14 mouse cellular contexts compared by ENCODE assay signal in the genomic region with DNA sequence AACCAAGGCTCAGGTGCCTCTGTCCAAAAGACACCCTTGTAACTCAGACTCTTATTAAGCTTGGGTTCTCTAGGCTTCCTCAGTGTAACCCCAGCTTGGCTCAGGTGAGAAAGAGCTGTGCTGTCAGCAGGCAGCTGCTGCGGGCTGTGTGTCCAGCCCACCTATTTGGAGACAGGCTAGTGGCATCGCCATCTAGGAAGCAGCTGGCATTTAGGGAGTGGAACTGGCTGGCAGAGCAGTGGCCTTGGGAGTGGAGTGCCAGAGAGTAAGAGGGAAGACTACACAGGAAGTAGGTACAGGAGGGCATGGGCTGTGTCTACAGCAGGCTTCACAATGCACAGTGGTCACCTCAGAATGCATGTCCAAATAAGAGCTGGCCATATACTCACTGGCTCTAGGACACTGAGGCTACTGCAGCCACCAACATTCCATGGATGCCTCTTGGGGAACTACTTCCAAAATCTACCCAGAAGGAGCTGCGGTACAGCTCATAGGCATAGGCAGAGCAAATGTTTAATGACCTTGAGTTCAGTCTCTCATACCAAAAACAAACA. TPM values are rescaled to one million over a fixed set of nuclear protein-coding genes. Genes with fewer than 3 reads are reported as not detected.
DNase-seq lines count a peak whose midpoint lies in the region; ATAC-seq and TF ChIP-seq lines count a peak whose summit lies in the region.
"Had no signal": no experiment of that assay in that cellular context is flagged by ENCODE, and none has a peak within 500 bp of the region (broad histone marks: within the 10 kb centered on the region; RNA-seq: fewer than 3 reads in every experiment).

No protein-coding gene starts in this region.

- peaks cover 66% of the 10 kb centered on the region for H3K4me1 ChIP-seq in heart, adult 2 months (ENCODE audit: control insufficient read depth, insufficient read depth, low read length)
- H3K4me1 ChIP-seq in brown adipose tissue, adult 24 weeks (ENCODE audit: control insufficient read depth, insufficient read depth, insufficient read length, low read length) = peaks cover 61% of the 10 kb centered on the region
- H3K4me1 ChIP-seq in intestine, embryonic 16.5 days (ENCODE audit: control insufficient read depth, insufficient read depth, low read length) = peaks cover 58% of the 10 kb centered on the region
- H3K4me1 ChIP-seq in forebrain, embryonic 14.5 days (ENCODE audit: control insufficient read depth, insufficient read depth, low read length) = peaks cover 14% of the 10 kb centered on the region

- intact Hi-C loops in heart, adult 2 months (cut with DNase I) = no loop called here
- intact Hi-C loops in heart, postnatal 10 days (cut with DNase I) = no loop called here

- no peak overlapping the region for H3K4me3 ChIP-seq in heart, adult 2 months
- H3K4me3 ChIP-seq in layer of hippocampus, adult 2 months = no peak overlapping the region
- H3K4me3 ChIP-seq in brown adipose tissue, adult 24 weeks (ENCODE audit: insufficient read depth, low read depth, low read length) = no peak overlapping the region
- H3K4me3 ChIP-seq in intestine, embryonic 16.5 days (ENCODE audit: low read length) = no peak overlapping the region
- no peak overlapping the region for H3K4me3 ChIP-seq in forebrain, embryonic 14.5 days (ENCODE audit: low read depth, low read length)
- H3K4me3 ChIP-seq: embryonic facial prominence, embryonic 13.5 days; forebrain, embryonic 15.5 days; limb, embryonic 13.5 days had no signal

- H3K9me3 ChIP-seq in intestine, embryonic 16.5 days (ENCODE audit: control insufficient read depth, low read length) = no peaks in the 10 kb centered on the region
- H3K9me3 ChIP-seq in forebrain, embryonic 14.5 days (replicated peaks; ENCODE audit: control insufficient read depth, low read length) = no peaks in the 10 kb centered on the region
- H3K9me3 ChIP-seq: embryonic facial prominence, embryonic 13.5 days; forebrain, embryonic 15.5 days; limb, embryonic 13.5 days had no signal

- no peak for DNase-seq in heart, adult 2 months
- no peak for DNase-seq in heart, postnatal 10 days
- no peak for DNase-seq in layer of hippocampus, adult 2 months (ENCODE audit: low spot score in 2 of 2)
- no peak for DNase-seq in layer of hippocampus, adult 18-20 months (ENCODE audit: low spot score in 2 of 2)
- no peak for DNase-seq in forebrain, embryonic 14.5 days (ENCODE audit: low spot score)
- DNase-seq: cerebellum, adult 8-10 months; kidney, adult 18-20 months had no signal

- H3K27ac ChIP-seq in heart, adult 2 months = peak overlapping the region; percentile 61
- H3K27ac ChIP-seq in layer of hippocampus, adult 2 months = peak overlapping the region; percentile 74
- peak overlapping the region; percentile 46 for H3K27ac ChIP-seq in brown adipose tissue, adult 24 weeks (replicated peaks; ENCODE audit: low read depth, low read length)
- H3K27ac ChIP-seq in intestine, embryonic 16.5 days (ENCODE audit: low read length) = peak overlapping the region; percentile 30
- no peak overlapping the region for H3K27ac ChIP-seq in forebrain, embryonic 14.5 days (ENCODE audit: low read depth, low read length)

- peaks cover 16% of the 10 kb centered on the region for H3K36me3 ChIP-seq in heart, adult 2 months (ENCODE audit: control insufficient read depth, insufficient read depth, low read length)
- 0 out of 2 replicates have a peak, but pooled peaks cover 3% of the 10 kb centered on the region for H3K36me3 ChIP-seq in intestine, embryonic 16.5 days (ENCODE audit: control insufficient read depth, insufficient read depth, low read length)
- H3K36me3 ChIP-seq in forebrain, embryonic 14.5 days (ENCODE audit: control insufficient read depth, insufficient read depth, low read length) = peaks cover 20% of the 10 kb centered on the region
- H3K36me3 ChIP-seq: forebrain, embryonic 15.5 days had no signal

- no peak overlapping the region for H3K9ac ChIP-seq in heart, adult 2 months (ENCODE audit: low read depth, low read length)
- no peak overlapping the region for H3K9ac ChIP-seq in intestine, embryonic 16.5 days (ENCODE audit: low read depth, low read length)
- H3K9ac ChIP-seq in forebrain, embryonic 14.5 days (ENCODE audit: low read length) = no peak overlapping the region
- H3K9ac ChIP-seq: embryonic facial prominence, embryonic 13.5 days; forebrain, embryonic 15.5 days had no signal

- TF ChIP-seq POLR2A in heart, adult 2 months (IDR thresholded peaks at IDR 0.05; ENCODE audit: insufficient read depth, low read depth, low read length) = no peak

- H3K4me2 ChIP-seq in intestine, embryonic 16.5 days (ENCODE audit: low read depth, low read length) = no peak overlapping the region
- no peak overlapping the region for H3K4me2 ChIP-seq in forebrain, embryonic 14.5 days (ENCODE audit: low read length)
- H3K4me2 ChIP-seq: forebrain, embryonic 15.5 days; limb, embryonic 13.5 days had no signal

- ATAC-seq in intestine, embryonic 16.5 days = no peak
- ATAC-seq in forebrain, embryonic 14.5 days = no peak
- ATAC-seq: forebrain, embryonic 15.5 days had no signal

- WGBS in heart, adult 2 months = 48% methylated on average over 3 of the region's 3 CpGs
- 83% methylated on average over 3 of the region's 3 CpGs for WGBS in intestine, embryonic 16.5 days
- 89% methylated on average over 3 of the region's 3 CpGs for WGBS in forebrain, embryonic 14.5 days

- no peak for TF ChIP-seq EP300 in heart, adult 2 months (IDR thresholded peaks at IDR 0.05; ENCODE audit: insufficient read depth, low read depth, low read length)

- no peak for TF ChIP-seq CTCF in heart, adult 2 months (IDR thresholded peaks at IDR 0.05)
- no peak for TF ChIP-seq CTCF in layer of hippocampus, adult 2 months (conservative IDR thresholded peaks at IDR 0.05)

- H3K27me3 ChIP-seq in heart, adult 2 months (ENCODE audit: control insufficient read depth, insufficient read depth, low read length) = no peaks in the 10 kb centered on the region
- no peaks in the 10 kb centered on the region for H3K27me3 ChIP-seq in intestine, embryonic 16.5 days (replicated peaks; ENCODE audit: control insufficient read depth, insufficient read depth, low read length)
- H3K27me3 ChIP-seq in forebrain, embryonic 14.5 days (replicated peaks; ENCODE audit: control insufficient read depth, insufficient read depth, low read length) = no peaks in the 10 kb centered on the region
- H3K27me3 ChIP-seq: embryonic facial prominence, embryonic 13.5 days; forebrain, embryonic 15.5 days; limb, embryonic 13.5 days had no signal

- no peaks in the 10 kb centered on the region for H3K79me2 ChIP-seq in heart, adult 2 months (replicated peaks; ENCODE audit: control insufficient read depth, insufficient read depth, low read length)

RNA-seq across cellular contexts. Expression of a gene that starts 9.4 kb away (rescaled TPM):
- 100 to 1,000 TPM; 126 to 140 TPM for total RNA-seq in heart, adult 2 months (2021)
- 104 and 113 TPM in 2 replicates for polyA plus RNA-seq in heart, adult 2 months (2012; rRNA removed)
- 100 to 1,000 TPM; 205 to 211 TPM for total RNA-seq in heart, postnatal 10 days (2021)
- 100 to 1,000 TPM; 171 to 185 TPM for total RNA-seq in layer of hippocampus, adult 2 months (2021)
- total RNA-seq in layer of hippocampus, adult 18-20 months (2021) = 100 to 1,000 TPM; 192 to 206 TPM
- polyA plus RNA-seq in brown adipose tissue, adult 24 weeks (2012; ENCODE audit: insufficient read depth, insufficient read length, missing spikeins) = 117 and 146 TPM in 2 replicates
- 139 and 148 TPM in 2 replicates for polyA plus RNA-seq in intestine, embryonic 16.5 days (2015; fragmentation: Nextera tagmentation; extraction: Ambion mirVana)
- polyA plus RNA-seq in forebrain, embryonic 14.5 days (2014; fragmentation: Nextera tagmentation; extraction: Ambion mirVana) = 108 and 114 TPM in 2 replicates

RNA-seq across cellular contexts. Expression of a gene that starts 9.6 kb away (rescaled TPM):
- 100 to 1,000 TPM in 1 of 2 experiments, 10 to 100 TPM in 1; 89.3 to 100 TPM for total RNA-seq in heart, adult 2 months (2021)
- polyA plus RNA-seq in heart, adult 2 months (2012; rRNA removed) = 116 and 135 TPM in 2 replicates
- 100 to 1,000 TPM; 103 to 109 TPM for total RNA-seq in heart, postnatal 10 days (2021)
- total RNA-seq in layer of hippocampus, adult 2 months (2021) = 100 to 1,000 TPM; 153 to 155 TPM
- total RNA-seq in layer of hippocampus, adult 18-20 months (2021) = 100 to 1,000 TPM; 163 to 168 TPM
- 66.7 and 77.7 TPM in 2 replicates for polyA plus RNA-seq in brown adipose tissue, adult 24 weeks (2012; ENCODE audit: insufficient read depth, insufficient read length, missing spikeins)
- polyA plus RNA-seq in intestine, embryonic 16.5 days (2015; fragmentation: Nextera tagmentation; extraction: Ambion mirVana) = 246 and 256 TPM in 2 replicates
- 226 and 231 TPM in 2 replicates for polyA plus RNA-seq in forebrain, embryonic 14.5 days (2014; fragmentation: Nextera tagmentation; extraction: Ambion mirVana)

RNA-seq across cellular contexts. Expression of a gene that starts 11.3 kb away (rescaled TPM):
- total RNA-seq in heart, adult 2 months (2021) = 10 to 100 TPM; 41.3 to 48.1 TPM
- 97.1 and 148 TPM in 2 replicates for polyA plus RNA-seq in heart, adult 2 months (2012; rRNA removed)
- total RNA-seq in heart, postnatal 10 days (2021) = 10 to 100 TPM; 43.2 to 45.8 TPM
- 10 to 100 TPM; 23.3 to 23.9 TPM for total RNA-seq in layer of hippocampus, adult 2 months (2021)
- 10 to 100 TPM; 23.6 to 27.1 TPM for total RNA-seq in layer of hippocampus, adult 18-20 months (2021)
- polyA plus RNA-seq in brown adipose tissue, adult 24 weeks (2012; ENCODE audit: insufficient read depth, insufficient read length, missing spikeins) = 34.6 and 41.7 TPM in 2 replicates
- polyA plus RNA-seq in intestine, embryonic 16.5 days (2015; fragmentation: Nextera tagmentation; extraction: Ambion mirVana) = 77.3 and 79.8 TPM in 2 replicates
- polyA plus RNA-seq in forebrain, embryonic 14.5 days (2014; fragmentation: Nextera tagmentation; extraction: Ambion mirVana) = 3.7 and 4.9 TPM in 2 replicates

RNA-seq across cellular contexts. Expression of a gene that starts 15.8 kb away (rescaled TPM):
- total RNA-seq in heart, adult 2 months (2021) = not detected
- 0.14 and 0.15 TPM in 2 replicates for polyA plus RNA-seq in heart, adult 2 months (2012; rRNA removed)
- total RNA-seq in heart, postnatal 10 days (2021) = not detected
- total RNA-seq in layer of hippocampus, adult 2 months (2021) = not detected
- not detected for total RNA-seq in layer of hippocampus, adult 18-20 months (2021)
- polyA plus RNA-seq in brown adipose tissue, adult 24 weeks (2012; ENCODE audit: insufficient read depth, insufficient read length, missing spikeins) = not detected in 2 replicates
- 2.6 and 2.7 TPM in 2 replicates for polyA plus RNA-seq in intestine, embryonic 16.5 days (2015; fragmentation: Nextera tagmentation; extraction: Ambion mirVana)
- polyA plus RNA-seq in forebrain, embryonic 14.5 days (2014; fragmentation: Nextera tagmentation; extraction: Ambion mirVana) = 0.17 TPM in 1 of 2 replicates, not detected in the other
- total RNA-seq: adrenal gland, postnatal 14 days; layer of hippocampus, postnatal 14 days had no signal
- polyA plus RNA-seq: forebrain, embryonic 15.5 days had no signal

RNA-seq across cellular contexts. Expression of a gene that starts 58.3 kb away (rescaled TPM):
- 100 to 1,000 TPM; 130 to 132 TPM for total RNA-seq in heart, adult 2 months (2021)
- polyA plus RNA-seq in heart, adult 2 months (2012; rRNA removed) = 85.5 and 111 TPM in 2 replicates
- 100 to 1,000 TPM; 213 to 219 TPM for total RNA-seq in heart, postnatal 10 days (2021)
- 100 to 1,000 TPM; 393 to 396 TPM for total RNA-seq in layer of hippocampus, adult 2 months (2021)
- 100 to 1,000 TPM; 376 to 401 TPM for total RNA-seq in layer of hippocampus, adult 18-20 months (2021)
- polyA plus RNA-seq in brown adipose tissue, adult 24 weeks (2012; ENCODE audit: insufficient read depth, insufficient read length, missing spikeins) = 131 and 169 TPM in 2 replicates
- polyA plus RNA-seq in intestine, embryonic 16.5 days (2015; fragmentation: Nextera tagmentation; extraction: Ambion mirVana) = 556 and 575 TPM in 2 replicates
- polyA plus RNA-seq in forebrain, embryonic 14.5 days (2014; fragmentation: Nextera tagmentation; extraction: Ambion mirVana) = 341 and 351 TPM in 2 replicates
